Mouse (Mus musculus): Measurements from ENCODE around the gene Fbxo46.
A peak's percentile ranks its signal among the peaks of the same experiment; 100 is the strongest.
"Not testable (repeated sequence)": the region's sequence is repeated elsewhere in the genome, so short reads cannot be mapped to it uniquely, and the experiment has no call there.

Gene Fbxo46

DNA sequence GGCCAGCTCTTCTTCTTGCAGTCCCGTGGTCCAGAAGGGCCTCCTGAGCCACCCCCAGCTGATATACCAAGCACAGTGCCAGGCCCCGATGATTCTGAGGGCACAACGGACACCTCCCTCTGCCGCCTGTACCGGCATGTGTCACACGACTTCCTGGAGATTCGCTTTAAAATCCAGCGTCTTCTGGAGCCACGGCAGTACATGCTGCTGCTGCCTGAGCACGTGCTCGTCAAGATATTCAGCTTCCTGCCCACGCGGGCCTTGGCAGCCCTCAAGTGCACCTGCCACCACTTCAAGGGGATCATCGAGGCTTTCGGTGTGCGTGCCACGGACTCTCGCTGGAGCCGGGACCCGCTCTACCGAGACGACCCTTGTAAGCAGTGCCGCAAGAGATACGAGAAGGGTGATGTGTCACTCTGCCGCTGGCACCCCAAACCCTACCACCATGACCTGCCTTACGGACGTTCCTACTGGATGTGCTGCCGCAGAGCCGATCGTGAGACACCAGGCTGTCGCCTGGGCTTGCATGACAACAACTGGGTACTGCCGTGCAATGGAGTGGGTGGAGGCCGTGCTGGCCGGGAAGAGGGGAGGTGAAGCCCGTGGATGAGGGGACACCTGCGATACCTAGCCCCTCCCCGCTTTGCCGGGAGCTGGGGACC, 17.1 kb downstream of the Fbxo46 start:
- no peak for DNase-seq (ENCODE audit: low spot score)

DNA sequence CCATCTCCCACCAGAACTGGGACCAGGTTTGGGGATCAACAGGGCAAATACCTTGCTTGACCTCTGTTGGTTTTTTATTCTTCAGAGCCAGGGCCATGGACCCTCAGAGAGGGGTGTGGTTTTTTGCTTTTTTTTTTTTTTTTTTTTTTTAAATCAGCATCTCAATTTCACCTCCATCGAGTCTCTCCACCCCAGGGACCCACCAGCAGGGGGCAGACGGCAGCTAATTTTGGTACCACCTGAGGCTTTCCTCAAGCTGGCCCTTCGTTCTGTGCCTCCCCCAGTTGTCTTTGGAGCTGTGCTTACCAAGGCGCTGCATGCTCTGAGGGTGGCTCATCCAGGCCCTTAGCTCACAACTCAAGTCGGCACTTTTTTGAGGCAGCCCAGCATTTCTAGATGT, 17.7 kb downstream of the Fbxo46 start:
- no peak for DNase-seq (ENCODE audit: low spot score)

DNA sequence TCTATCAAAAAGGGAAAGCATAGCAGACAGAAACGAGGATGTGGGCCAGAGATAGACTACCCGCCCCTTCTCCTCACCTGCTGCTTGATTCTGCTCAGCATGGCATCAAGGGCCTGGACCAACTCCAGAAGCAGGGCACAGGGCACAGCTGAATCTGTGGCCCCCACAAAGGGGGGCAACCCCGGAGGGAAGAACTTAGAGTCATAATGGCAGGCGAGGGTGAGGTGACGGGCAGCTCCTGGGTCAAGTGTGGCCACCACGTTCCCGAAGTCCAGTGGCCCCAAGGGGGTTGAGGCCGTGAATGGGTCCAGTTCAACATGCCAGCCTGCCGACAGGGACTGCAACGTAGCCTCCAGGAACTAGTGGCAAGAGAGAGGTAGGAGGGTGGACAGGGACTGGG, 27.1 kb downstream of the Fbxo46 start:
- DNase-seq (ENCODE audit: low spot score), result no peak

DNA sequence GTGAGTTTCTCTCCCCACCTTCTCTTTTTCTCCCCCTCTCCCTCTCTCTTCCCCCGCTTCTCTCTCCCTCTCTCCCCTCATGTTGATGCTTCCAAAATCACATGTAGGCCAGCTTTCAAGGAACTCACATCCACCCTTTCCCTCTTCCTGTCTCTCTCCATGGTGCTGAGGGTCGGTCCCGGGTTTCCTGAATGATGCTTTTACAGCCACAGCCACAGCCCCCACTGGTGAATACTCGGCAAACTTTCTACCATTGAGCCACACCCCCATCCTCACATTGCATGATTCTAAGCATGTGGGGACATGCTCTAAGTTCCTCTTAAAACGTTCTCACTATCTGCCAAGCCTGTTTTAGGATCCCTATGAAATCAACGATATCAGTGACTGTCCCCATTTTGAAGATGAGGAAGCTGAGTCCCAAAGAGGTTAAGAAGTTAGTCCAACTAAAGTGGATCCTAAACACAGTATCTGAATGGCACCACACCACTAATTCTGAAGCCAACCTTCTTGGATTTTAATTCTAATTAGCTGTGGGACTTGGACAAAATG, 27.9 kb downstream of the Fbxo46 start:
- no peak for DNase-seq (ENCODE audit: low spot score)

DNA sequence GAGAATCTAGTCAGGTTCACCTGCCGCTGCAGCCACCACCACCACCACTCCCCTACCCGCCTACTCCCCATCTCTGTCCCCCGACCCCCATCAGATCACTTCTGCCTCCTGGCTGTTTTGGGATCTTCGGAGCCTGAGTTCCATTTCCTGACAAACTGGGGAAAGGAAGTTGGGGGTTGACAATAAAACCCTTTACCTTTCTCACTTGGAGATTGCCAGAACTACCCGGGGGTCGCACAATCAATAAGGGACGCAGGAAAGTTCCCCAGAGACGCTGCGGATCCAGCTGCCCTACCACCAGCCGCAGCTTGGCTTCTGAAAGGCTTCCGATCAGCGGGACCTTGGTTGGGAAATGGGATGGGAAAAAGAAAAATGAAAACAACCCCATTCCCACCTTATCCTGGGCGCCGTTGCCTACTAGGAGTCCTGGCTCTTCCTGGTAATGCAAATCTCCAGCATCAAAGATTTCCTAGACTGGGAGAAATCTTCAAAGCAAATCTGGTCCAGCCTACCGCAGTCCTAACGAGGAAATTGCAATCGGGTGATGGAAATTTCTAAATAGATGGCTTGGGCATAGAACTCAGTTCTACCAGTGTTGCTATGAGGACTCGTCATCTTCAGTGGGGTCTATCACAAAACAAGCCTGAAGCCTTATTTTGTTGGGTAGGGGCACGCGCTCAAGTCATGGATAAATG, 28.7 kb downstream of the Fbxo46 start:
- no peak for DNase-seq (ENCODE audit: low spot score)

DNA sequence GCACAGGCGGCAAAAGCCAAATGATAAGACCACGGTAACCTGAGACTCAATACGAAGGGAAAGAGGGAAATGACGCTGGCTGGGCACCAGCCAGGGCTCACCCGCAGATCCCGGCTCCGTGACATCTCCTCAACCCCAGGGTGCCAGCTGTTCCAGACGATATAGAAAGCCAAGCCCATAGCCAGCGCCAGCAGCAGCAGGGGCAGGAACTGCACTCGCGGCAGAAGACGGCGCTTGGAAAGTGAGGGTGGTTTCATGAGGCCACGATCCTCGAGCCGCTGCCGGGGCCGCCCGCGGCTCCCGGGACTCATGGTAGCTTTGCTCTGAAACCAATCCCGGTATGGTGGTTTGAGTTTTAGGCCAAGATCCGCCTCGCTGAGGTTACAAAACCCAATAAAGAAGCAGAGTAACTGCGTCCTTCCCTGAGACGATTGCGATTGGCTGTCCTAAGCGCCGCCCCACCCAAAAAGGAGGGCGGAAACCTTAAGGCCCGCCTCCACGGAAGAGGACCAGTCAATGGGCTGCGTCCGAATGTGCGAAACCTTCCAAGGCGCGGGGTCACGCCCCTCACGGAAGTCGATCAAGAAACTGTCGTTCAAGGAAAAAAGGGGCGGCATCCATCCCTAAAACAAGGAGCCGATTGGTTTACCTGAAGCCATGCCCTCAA, 29.3 kb downstream of the Fbxo46 start, which contains the start of gene Qpctl:
TSS of gene Qpctl (minus strand) at position 417 of the 667 bp plus-strand sequence.
- peak; percentile 79 for DNase-seq (ENCODE audit: low spot score)

DNA sequence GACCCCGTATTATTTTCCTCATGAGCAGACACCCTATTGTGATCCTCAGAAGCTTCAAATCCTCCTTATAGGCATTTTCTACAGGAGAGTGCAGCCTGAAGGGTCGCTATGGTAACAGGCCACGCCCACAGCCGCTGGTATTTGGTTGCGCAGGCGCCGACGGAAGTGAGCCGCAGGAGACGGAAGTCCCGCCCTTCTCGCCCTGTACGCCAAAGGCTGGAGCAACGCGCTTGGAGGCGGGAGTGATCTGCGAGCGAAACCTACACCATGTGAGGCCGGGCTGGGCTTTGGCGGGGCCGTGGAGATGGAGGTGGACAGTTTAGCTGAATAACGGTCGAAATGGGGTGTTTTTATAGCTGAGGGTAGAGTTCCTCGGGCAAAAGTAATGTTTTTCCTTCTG, 30.0 kb downstream of the Fbxo46 start, which contains the start of gene Snrpd2:
TSS of gene Snrpd2 (plus strand) at position 97 of the 400 bp plus-strand sequence.
- peak; percentile 90 for DNase-seq (ENCODE audit: low spot score)

DNA sequence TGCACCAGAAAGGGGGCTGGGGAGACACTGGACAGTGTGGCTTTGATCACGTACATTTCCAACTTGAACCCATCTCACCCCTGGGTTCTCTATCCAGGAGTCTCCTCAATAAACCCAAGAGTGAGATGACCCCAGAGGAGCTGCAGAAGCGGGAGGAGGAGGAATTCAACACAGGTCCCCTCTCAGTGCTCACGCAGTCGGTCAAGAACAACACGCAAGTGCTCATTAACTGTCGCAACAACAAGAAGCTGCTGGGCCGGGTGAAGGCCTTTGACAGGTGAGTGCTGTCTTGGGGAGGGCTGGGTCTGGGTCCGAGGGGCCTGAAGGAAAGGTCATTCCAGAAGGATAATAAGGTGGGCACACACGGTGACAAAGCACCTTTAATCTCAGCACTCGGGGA, 31.5 kb downstream of the Fbxo46 start:
- not testable (repeated sequence) for DNase-seq (ENCODE audit: low spot score)

DNA sequence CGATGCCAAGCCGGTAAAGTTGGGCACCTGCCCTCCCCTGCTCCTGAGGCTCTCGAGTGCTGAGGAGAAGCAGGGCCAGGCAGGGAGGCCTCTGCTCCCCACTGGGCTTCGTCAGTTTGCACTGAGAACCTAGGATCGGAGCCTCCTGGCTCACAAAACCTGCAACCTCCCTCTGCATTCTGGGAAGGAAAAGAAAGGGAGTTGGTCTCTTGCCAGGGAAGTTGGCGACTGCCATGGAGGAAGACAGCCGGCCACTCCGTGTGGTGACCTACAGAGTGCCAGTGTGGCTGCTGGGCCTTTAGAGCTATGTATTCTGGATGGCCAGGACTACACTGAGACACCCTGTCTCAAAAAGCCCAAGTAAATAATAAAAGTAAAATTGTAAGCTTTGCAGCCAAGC, 35.1 kb downstream of the Fbxo46 start:
- DNase-seq (ENCODE audit: low spot score), result no peak

DNA sequence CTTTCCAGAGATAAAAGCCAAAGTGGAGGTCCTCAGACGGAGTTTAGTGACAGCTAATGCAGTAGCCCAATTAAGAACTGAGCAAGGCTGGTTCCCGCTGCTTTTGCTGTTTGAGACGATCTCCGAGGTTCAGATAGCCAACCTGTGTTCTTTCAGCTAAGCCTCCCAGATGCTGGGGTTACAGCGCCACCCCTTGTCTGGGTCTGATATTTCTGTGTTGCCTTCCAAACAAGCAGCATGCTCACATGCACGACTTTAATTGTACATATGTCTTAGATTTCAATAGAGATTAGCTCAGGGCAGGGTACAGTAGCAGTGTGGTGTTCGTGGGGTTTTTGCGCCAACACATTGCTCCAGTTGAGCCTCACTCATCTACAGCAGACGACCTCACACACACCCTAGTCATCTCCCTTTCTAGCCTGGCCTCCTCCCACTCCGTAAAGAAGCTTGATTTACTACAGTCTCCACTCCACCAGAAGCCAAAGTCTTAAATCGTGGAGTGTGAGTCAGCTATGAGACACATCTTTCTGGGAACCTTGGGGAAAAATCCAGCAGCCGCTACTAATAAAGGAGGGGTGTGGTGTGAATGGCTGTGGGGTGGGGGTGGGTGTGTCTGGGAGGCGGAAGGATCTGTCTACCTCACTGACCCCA, 36.3 kb downstream of the Fbxo46 start:
- DNase-seq (ENCODE audit: low spot score), result no peak

DNA sequence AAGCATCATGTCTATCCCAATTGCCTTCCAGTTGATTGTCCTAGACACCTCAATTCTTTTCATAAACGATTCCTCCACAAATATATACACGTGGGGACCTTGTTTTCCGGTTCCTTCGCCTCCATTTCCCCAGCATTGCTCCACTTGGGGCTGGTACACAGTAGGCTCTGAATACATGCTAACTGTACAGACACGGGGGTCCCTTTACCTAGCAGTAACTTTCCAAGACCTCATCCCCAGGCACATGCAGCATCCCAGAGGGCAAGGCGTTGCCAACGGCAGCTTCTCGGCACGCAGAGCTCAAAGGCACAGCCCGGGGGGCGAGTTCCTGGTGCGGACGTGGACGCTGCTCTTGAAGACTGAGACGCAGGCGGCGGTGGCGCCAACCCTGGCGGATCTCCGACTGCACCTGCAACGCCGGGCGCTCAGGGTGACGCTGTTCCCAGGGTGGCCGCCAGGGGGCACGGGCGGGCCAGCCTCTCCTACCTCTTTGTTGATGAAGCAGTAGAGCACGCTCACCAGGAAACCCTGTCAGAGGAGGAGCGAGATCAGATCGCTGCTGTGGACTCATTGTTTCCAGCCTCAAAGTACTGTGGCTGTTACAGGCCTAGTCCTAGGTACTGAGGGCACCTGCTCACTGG, 37.6 kb downstream of the Fbxo46 start:
- DNase-seq (ENCODE audit: low spot score), result peak; percentile 88

DNA sequence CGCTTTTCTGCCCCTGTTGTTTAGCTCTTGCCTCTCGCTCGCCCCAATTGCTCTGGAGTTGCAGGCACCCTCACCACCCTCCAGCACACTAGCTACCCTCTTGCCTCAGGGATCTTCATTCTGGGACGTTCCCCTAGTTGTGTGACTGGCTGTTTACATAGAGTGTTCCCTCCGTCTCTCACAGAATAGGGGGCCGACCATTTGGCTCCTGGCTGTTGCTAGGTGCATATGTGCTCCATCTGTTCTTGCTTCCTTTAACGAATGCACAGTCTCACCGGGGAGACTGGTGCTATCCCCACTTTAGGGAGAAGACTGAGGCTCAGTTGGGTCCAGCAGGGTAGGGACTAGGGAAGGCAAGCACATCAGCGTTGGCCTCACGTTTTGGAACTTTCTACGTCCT, 38.9 kb downstream of the Fbxo46 start:
- no peak for DNase-seq (ENCODE audit: low spot score)

DNA sequence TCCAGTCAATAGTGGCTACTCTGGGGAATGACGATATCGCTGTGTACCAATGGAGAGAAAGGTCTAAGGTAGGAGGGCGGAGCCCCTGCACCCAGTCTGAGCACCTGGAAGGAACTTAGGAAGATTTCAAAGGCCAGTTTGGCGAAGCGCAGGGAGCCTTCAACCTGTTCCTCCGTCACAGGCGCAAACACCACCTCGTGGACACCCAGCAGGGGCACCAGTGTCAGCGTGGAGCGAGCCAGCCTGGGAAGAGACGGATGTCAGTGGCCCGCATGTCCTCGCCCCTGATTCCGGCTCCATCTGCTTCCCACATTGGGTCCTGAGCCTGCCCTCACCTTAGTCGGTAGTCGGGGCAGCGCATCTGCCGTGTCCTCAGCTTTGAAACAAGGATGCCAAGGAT, 39.8 kb downstream of the Fbxo46 start:
- no peak for DNase-seq (ENCODE audit: low spot score)

DNA sequence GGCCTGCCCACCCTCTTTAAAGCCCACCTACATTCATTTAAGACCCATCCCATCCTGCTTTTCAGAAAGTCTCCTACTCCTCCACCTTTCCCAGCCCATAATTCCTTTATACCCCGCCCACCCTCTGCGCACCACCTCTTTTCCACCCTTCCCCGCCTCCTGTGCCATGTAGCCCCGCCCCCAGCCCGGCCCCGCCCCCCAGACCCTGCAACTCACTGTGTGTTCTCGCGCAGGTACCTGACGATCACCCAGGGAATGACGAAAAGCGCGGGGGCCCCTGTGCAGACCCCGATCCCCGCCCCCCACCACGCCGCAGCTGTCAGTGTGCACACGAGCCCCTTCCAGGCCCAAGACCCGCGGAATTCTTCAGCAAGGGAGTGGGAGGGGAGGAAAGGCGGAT, 40.5 kb downstream of the Fbxo46 start:
- DNase-seq (ENCODE audit: low spot score), result no peak

DNA sequence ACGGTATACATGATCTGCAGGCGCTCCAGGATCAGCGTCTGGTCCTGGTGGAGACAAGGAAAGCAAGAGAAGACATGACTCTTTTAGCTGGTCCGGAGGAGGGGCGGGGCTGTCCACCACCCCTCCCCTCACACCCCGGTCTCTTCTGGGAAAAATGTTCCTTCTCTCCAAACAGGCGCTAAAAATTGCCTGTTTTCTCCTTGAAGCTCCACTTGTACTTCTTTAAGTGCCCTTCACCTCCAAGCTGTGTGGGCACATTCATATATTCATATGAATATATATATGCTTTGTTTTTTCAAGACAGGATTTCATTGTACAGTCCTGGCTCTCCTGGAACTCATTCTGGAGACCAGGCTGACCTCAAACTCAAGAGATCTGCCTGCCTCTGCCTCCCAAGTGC, 43.3 kb downstream of the Fbxo46 start:
- DNase-seq (ENCODE audit: low spot score), result no peak

DNA sequence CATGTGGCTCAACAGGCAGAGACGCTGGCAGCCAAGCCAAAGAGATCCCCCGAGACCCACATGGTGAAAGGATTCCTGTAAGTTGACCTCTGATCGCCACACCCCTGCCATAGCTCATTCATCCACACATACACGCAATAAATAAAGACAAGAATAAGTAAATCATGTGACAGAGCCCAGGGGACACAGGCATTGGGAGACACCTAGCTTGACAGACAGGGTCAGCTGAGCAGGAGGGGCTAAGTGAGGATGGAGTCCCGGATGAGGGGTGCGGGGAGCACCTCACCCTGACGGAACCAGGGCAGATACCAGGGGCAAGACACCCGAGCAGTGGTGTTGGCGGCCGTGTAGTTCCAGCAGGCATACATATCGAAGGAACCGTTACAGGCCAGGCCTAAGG, 44.1 kb downstream of the Fbxo46 start:
- no peak for DNase-seq (ENCODE audit: low spot score)

DNA sequence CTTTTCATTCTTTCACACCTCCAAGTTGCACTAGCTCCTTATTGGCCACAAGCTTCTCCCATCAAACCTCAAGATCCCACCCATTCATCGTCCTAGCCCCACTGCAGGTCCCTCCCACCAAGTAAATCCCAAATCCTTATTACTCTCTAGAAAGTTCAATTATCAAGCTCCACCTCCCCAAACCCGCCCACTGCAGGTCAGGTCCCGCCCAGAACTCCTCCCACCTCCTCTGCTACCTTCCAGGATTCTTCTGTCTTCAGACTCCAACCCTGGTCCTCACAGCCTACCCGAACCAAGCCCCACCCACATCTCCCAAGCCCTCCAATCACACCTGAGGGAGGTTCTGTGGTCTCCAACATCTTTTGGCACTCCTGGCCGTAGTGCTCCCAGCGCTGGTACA, 44.5 kb downstream of the Fbxo46 start:
- no peak for DNase-seq (ENCODE audit: low spot score)

DNA sequence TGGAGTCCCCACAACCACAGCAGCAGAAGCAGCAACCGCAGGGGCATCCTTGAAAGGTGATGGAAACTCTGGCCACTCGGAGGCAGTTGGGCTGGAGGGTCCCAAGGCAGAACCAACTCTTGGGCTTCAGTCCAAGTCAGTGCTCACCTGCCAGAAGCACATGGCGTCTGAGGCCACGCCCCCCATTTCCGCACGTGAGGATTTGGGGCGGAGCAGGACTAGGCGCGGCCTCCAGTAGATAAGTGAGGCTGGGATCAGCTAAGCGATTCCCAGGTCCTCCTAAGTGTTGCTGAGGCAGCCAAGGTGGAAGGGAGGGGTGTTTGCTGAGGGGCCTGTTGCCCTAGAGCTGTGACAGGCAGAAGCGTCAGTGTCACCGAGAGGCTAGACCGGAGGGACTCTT, 45.3 kb downstream of the Fbxo46 start:
- no peak for DNase-seq (ENCODE audit: low spot score)

DNA sequence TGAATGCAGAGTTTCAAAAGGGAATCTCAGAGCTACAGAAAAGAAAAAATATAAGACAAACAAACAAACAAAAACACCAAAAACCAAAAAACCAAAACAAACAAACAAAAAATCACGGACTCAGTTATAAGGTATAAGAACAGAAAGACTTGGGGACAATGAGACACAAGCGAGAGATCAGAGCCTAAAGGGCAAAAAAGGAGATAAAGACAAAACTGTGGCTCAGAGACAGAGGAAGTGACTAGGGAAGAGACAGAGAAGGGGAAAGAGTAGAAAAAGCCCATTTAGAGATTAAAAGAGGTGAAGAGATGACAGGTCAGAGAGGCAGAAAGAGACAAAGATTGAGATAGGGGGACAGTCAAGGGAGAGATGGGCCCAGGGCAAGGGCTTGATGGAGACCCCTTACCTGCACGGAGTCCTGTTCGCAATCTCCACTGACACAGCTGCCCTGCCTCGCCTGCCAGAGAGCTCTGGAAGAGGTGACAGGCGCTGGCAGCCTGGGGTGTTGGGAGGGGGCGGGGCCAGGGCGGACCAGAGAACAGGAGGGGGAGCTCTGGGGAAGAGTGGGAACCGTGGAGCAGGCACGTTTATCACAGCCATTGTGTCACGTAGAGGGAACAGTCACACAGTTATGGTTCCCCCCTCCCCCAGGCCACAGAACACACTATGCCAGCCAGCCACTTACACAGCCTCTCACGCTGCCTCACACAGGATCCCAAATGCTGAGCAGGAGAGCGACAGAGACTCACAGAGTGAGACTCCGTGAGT, 46.2 kb downstream of the Fbxo46 start, which contains the start of gene Gipr:
TSS of gene Gipr (minus strand) at position 472 of the 768 bp plus-strand sequence.
- DNase-seq (ENCODE audit: low spot score), result no peak

DNA sequence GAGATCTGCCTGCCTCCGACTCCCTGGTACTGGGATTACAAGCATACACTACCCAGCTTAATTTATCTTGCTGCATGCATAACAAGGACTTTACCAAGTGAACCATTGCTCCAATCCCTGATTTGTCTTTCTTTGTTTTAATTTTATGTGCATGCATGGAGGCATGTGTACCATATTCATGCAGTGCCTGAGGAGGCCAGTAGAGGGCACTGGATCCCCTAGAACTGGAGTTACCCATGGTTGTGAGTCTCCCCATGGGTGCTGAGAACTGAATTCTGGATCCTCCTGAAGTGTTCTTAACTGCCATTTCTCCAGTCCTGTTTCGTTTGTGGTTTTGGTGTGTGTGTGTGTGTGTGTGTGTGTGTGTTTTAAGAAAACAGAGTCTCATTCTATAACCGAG, 47.3 kb downstream of the Fbxo46 start:
- DNase-seq (ENCODE audit: low spot score), result no peak

DNA sequence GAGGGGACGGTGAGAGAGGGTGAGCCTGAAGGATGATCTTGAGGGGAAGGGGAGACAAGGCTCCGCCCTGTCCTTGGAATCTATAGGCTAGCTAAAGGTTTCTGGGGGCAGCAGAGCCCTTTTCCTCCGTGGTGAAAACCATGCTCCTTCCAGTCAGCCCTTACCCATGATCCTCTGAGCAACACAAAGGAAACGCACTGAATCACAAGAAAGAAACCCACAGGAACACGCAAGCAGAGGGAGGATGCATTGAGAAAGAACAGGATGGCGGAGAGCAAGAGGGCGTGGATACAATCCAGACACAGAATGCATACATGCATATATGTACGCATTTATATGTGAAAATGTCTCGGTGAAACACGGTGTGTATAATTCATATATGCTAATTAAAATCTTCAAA, 49.8 kb downstream of the Fbxo46 start:
- no peak for DNase-seq (ENCODE audit: low spot score)

Measured in ovary, postnatal 10 days (tissue).